Mouse (Mus musculus) macrophage (primary cell): ENCODE results near the gene Vsig8. TPM values are rescaled to one million over a fixed set of nuclear protein-coding genes. Genes with fewer than 3 reads are reported as not detected.

Source experiments
- H3K27ac ChIP-seq: fragments of 350-480 bp; formaldehyde crosslinking; 2 replicates; pipeline ENCODE4 v1.9.0; 2021
- H3K36me3 ChIP-seq: fragments of 350-480 bp; formaldehyde crosslinking; 2 replicates; pipeline ENCODE4 v1.9.0; 2021; ENCODE audit errors: inconsistent target
- H3K4me3 ChIP-seq: fragments of 350-480 bp; formaldehyde crosslinking; 2 replicates; pipeline ENCODE4 v1.9.0; 2021; ENCODE audit errors: inconsistent target
- H3K79me2 ChIP-seq: fragments of 350-480 bp; formaldehyde crosslinking; 2 replicates; pipeline ENCODE4 v1.9.0; 2021; ENCODE audit errors: inconsistent target
- WGBS: methylation state at CpG from one replicate; pipeline ENCODE4 v1.1.7; 2026; ENCODE audit warnings: inconsistent platforms; ENCODE audit not compliant: missing documents; 5-methylcytosine and 5-hydroxymethylcytosine counted together
- polyA plus RNA-seq: library from polyadenylated mRNA; stranded (reverse); fragments of 250-400 nt; gene quantifications from 3 replicates; pipeline ENCODE4 v1.2.4, GENCODE M21; 2018; ENCODE audit warnings: inconsistent platforms
- total RNA-seq, 78 experiments: library from RNA; depleted of rRNA; stranded (reverse); fragments of 250-400 nt; gene quantifications; 1 replicate in 9 of 78; 2 replicates in 24 of 78; 3 replicates in 43 of 78; 4 replicates in 2 of 78; pipeline ENCODE4 v1.2.4; 2018; ENCODE audit warnings: inconsistent platforms in 56 of 78

Vsig8 gene
- total RNA-seq (2018; cell fraction: chromatin; rRNA removed) = 1 to 10 TPM in 1 of 26 experiments, under 1 TPM in 11, not detected in 14; 0.44 to 1.0 (median 0.60) TPM
- total RNA-seq (2018; cell fraction: cytosol; rRNA removed) = under 1 TPM; 0.16 to 0.41 (median 0.28) TPM
- total RNA-seq (2018; cell fraction: nucleus; rRNA removed) = 1 to 10 TPM in 8 of 26 experiments, under 1 TPM in 13, not detected in 5; 0.36 to 2.6 (median 0.94) TPM
- polyA plus RNA-seq = 0.23 to 0.37 TPM (median 0.32 TPM) in 3 replicates

GRCm38 (mm10) chr1:172555638-172556037 lies at the start of gene Vsig8:
TSS of gene Vsig8 (plus strand) at chr1:172555938.
- no peaks in the 10 kb centered on the region for H3K36me3 ChIP-seq
- 70% methylated on average over 9 of the region's 11 CpGs for WGBS

GRCm38 (mm10) chr1:172507001-172507400 lies 48.7 kb upstream of the Vsig8 start:
- no peak overlapping the region for H3K4me3 ChIP-seq
- 40% methylated on average over 5 of the region's 5 CpGs for WGBS
- H3K36me3 ChIP-seq = peaks cover 29% of the 10 kb centered on the region; the same call in 1 of the 2 replicates
- peaks cover 41% of the 10 kb centered on the region for H3K79me2 ChIP-seq
- no peak overlapping the region for H3K27ac ChIP-seq

More at GRCm38 (mm10) chr1:172555638-172556037, at the start of gene Vsig8:
- H3K27ac ChIP-seq = no peak within 1 kb of the TSS
- no peaks in the 10 kb centered on the region for H3K79me2 ChIP-seq
- no peak within 1 kb of the TSS for H3K4me3 ChIP-seq

GRCm38 (mm10) chr1:172507701-172508100 lies 48.0 kb upstream of the Vsig8 start:
- peaks cover 29% of the 10 kb centered on the region; the same call in 1 of the 2 replicates for H3K36me3 ChIP-seq
- H3K4me3 ChIP-seq = no peak overlapping the region
- no peak overlapping the region for H3K27ac ChIP-seq
- WGBS = 94% methylated on average over 2 of the region's 3 CpGs
- peaks cover 34% of the 10 kb centered on the region for H3K79me2 ChIP-seq

GRCm38 (mm10) chr1:172508172-172508571 lies 47.6 kb upstream of the Vsig8 start:
- WGBS = 73% methylated on average over 2 of the region's 2 CpGs
- Histone ChIP-seq H3K4me3 (no peak overlapping the region), H3K79me2 (peaks cover 29% of the 10 kb centered on the region), H3K36me3 (peaks cover 29% of the 10 kb centered on the region; the same call in 1 of the 2 replicates), H3K27ac (no peak overlapping the region)

- H3K36me3 ChIP-seq = peaks cover 29% of the 10 kb centered on the region; the same call in 1 of the 2 replicates
- no peak overlapping the region for H3K27ac ChIP-seq
Measured at GRCm38 (mm10) chr1:172509235-172509634, 46.5 kb upstream of the Vsig8 start.

GRCm38 (mm10) chr1:172509983-172510382 lies 45.8 kb upstream of the Vsig8 start:
- peaks cover 11% of the 10 kb centered on the region for H3K79me2 ChIP-seq
- 56% methylated on average over 8 of the region's 8 CpGs for WGBS
- H3K4me3 ChIP-seq = no peak overlapping the region
- peaks cover 27% of the 10 kb centered on the region; the same call in 1 of the 2 replicates for H3K36me3 ChIP-seq
- no peak overlapping the region for H3K27ac ChIP-seq

More at GRCm38 (mm10) chr1:172509235-172509634, 46.5 kb upstream of the Vsig8 start:
- WGBS = 80% methylated on average over 5 of the region's 5 CpGs
- peaks cover 19% of the 10 kb centered on the region for H3K79me2 ChIP-seq
- no peak overlapping the region for H3K4me3 ChIP-seq

GRCm38 (mm10) chr1:172510421-172510972 lies 45.2 kb upstream of the Vsig8 start:
- peaks cover 6% of the 10 kb centered on the region for H3K79me2 ChIP-seq
- H3K27ac ChIP-seq = no peak overlapping the region
- no peak overlapping the region for H3K4me3 ChIP-seq
- 84% methylated on average over 10 of the region's 13 CpGs for WGBS
- peaks cover 22% of the 10 kb centered on the region; the same call in 1 of the 2 replicates for H3K36me3 ChIP-seq

- Histone ChIP-seq H3K79me2 (no peaks in the 10 kb centered on the region), H3K36me3 (no peaks in the 10 kb centered on the region; the same call in 1 of the 2 replicates), H3K27ac (peak overlapping the region; percentile 98), H3K4me3 (peak overlapping the region; percentile 21)
- 3% methylated on average over 13 of the region's 13 CpGs for WGBS
Measured at GRCm38 (mm10) chr1:172512962-172513361, 42.8 kb upstream of the Vsig8 start.

GRCm38 (mm10) chr1:172513525-172514212 lies 42.1 kb upstream of the Vsig8 start:
- peak overlapping the region; percentile 98 for H3K27ac ChIP-seq
- no peaks in the 10 kb centered on the region for H3K79me2 ChIP-seq
- H3K36me3 ChIP-seq = no peaks in the 10 kb centered on the region
- peak overlapping the region; percentile 21 for H3K4me3 ChIP-seq
- 5% methylated on average over 17 of the region's 17 CpGs for WGBS

- 3% methylated on average over 4 of the region's 4 CpGs for WGBS
- no peaks in the 10 kb centered on the region for H3K36me3 ChIP-seq
- peak overlapping the region; percentile 98 for H3K27ac ChIP-seq
- no peaks in the 10 kb centered on the region for H3K79me2 ChIP-seq
- no peak overlapping the region for H3K4me3 ChIP-seq
Measured at GRCm38 (mm10) chr1:172514213-172514529, 41.6 kb upstream of the Vsig8 start.

- no peaks in the 10 kb centered on the region for H3K79me2 ChIP-seq
- H3K27ac ChIP-seq = peak overlapping the region; percentile 98
- no peaks in the 10 kb centered on the region for H3K36me3 ChIP-seq
- no peak overlapping the region for H3K4me3 ChIP-seq
- WGBS = 32% methylated on average over 7 of the region's 7 CpGs
Measured at GRCm38 (mm10) chr1:172514551-172515268, 41.0 kb upstream of the Vsig8 start.

GRCm38 (mm10) chr1:172515396-172515795 lies 40.3 kb upstream of the Vsig8 start:
- no peak overlapping the region for H3K4me3 ChIP-seq
- H3K36me3 ChIP-seq = no peaks in the 10 kb centered on the region
- peak overlapping the region; percentile 98 for H3K27ac ChIP-seq
- no peaks in the 10 kb centered on the region for H3K79me2 ChIP-seq
- 29% methylated on average over 1 of the region's 1 CpGs for WGBS

GRCm38 (mm10) chr1:172518013-172518412 lies 37.7 kb upstream of the Vsig8 start:
- 80% methylated on average over 4 of the region's 4 CpGs for WGBS
- H3K27ac ChIP-seq = no peak overlapping the region
- H3K79me2 ChIP-seq = no peaks in the 10 kb centered on the region
- H3K4me3 ChIP-seq = no peak overlapping the region
- H3K36me3 ChIP-seq = no peaks in the 10 kb centered on the region

GRCm38 (mm10) chr1:172519644-172520043 lies 36.1 kb upstream of the Vsig8 start:
- H3K79me2 ChIP-seq = no peaks in the 10 kb centered on the region
- no peaks in the 10 kb centered on the region for H3K36me3 ChIP-seq
- H3K27ac ChIP-seq = no peak overlapping the region
- no peak overlapping the region for H3K4me3 ChIP-seq
- WGBS = 73% methylated on average over 6 of the region's 6 CpGs
